Mouse (Mus musculus) kidney, adult 10 weeks (tissue): Measurements from ENCODE around the gene Srebf2. TPM values are rescaled to one million over a fixed set of nuclear protein-coding genes. Genes with fewer than 3 reads are reported as not detected.

Experiments used
- polyA plus RNA-seq: library from polyadenylated mRNA; stranded (reverse); fragments of 350-450 nt; fragmentation: Illumina TruSeq; extraction: RNeasy Lipid Tissue Mini Kit (QIAGEN cat#74804); gene quantifications from one replicate; pipeline ENCODE4 v1.2.3, GENCODE M21; 2014; ENCODE audit warnings: low read depth, low replicate concordance

Srebf2 gene
- polyA plus RNA-seq: 10.9 TPM

DNA sequence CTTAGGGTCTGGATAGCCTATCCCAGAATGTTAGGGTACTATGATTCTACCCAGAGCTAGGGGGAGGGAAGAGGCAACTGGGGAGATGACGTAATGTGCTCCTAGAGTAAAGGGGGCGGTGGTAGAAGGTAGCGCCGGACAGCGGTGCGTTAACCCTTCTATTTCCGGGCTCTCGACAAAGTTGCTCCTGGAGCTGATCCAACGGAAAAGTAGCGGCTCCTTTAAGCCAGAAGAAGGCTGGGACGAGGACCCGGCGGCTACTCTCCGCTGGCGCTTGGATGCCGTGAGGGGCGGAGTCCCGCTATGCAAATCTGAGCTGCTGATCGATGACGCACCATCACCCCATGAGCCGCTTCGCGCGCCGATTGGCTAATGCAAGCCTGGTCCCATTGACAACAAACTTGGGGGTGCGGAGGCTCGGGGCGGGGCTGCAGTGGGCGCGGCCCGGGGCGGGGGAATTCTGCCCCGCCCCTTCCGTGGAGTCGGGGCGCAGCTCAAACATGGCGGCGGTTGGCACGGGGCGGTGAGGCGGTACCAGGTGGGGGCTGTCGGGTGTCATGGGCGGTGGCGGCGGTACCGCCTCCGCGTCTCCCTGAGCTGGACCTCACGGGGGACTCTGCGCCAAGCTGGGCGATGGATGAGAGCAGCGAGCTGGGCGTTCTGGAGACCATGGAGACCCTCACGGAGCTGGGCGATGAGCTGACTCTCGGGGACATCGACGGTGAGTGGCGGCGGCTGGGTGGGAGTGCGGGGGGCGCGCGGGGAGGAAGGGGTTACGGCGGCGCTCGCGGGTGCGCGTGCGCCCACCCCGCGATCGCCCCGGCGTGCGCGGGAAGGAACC, at the start of gene Srebf2:
TSS of gene Srebf2 (plus strand) at position 412 of the 841 bp plus-strand sequence.

DNA sequence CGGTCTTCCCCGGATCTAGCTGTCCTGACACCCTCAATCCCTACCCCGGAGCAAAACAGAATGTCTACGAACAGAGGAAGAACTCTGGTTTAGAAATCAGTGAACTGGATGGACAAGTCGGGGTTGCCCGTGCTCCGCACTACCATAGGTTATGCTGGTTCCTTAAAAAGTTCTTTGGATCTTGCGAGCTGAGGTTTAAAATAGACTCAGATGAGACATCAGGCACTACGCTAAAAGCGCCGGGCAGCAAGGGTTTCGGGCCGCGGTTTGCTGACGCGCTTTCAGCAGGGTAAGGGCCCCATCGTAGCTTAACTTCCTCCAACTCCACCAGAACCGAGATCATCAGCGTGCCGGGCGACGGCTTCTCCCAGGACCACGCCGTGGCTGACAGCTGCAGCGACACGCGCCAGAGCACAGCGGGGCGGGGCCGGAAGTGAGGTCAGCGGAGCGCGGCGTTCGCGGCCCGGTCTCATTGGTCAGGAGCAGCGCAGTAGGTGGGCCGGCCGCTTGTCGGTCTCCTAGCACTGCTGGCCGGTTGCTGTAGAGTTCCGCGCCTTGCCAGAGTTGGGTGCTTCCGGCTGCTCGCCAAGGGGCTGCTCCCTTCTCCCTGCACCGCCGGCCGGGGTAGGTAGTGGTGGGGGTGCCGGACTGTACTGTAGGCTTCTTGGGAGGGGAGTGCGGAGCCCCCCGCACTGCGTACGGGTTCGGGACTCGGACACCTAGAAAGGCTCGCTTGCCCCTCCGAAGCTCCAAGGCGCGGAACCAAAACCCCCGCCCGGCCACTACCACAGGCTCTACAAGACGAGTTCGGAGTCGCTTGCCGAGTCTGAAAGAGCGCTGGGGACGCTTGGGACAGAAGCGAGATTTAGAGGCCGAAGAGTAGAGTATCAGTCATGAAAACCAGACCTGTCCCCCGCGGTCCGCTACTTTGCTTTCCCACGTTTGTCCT, 19.3 kb upstream of the Srebf2 start, which contains the start of gene Ccdc134:
TSS of gene Ccdc134 (plus strand) at position 497 of the 949 bp plus-strand sequence.

DNA sequence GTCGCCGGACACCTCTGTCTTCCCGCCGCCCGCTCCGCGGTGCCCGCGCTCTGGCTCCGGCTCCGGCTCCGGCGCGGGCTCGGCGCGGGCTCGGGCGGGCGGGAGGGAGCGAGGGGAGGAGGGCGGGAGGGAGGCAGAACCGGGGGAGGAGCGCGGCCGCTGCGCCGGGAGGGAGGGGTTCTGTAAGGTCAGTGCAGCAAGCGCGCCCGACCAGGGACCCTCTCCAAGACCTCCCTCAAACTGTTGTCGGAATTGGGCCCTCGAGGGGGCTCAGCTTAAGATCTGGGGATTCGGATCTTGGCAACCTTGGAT, 65.7 kb downstream of the Srebf2 start, which contains the start of gene Shisa8:
TSS of gene Shisa8 (minus strand) at position 64 of the 312 bp plus-strand sequence.

GRCm38 (mm10) chr15:82223657-82224601, 76.9 kb downstream of the Srebf2 start, which contains the start of gene Tnfrsf13c:
TSS of gene Tnfrsf13c (minus strand) at chr15:82224369.

GRCm38 (mm10) chr15:82244115-82244804, 97.3 kb downstream of the Srebf2 start, which contains the start of gene Cenpm:
TSS of gene Cenpm (minus strand) at chr15:82244748.

GRCm38 (mm10) chr15:82252097-82252496, 105.1 kb downstream of the Srebf2 start, which contains the start of gene 1500009C09Rik:
TSS of gene 1500009C09Rik (plus strand) at chr15:82252397.

Other genes starting within 250 kb of the Srebf2 start
- gene Polr3h, start 220.9 kb upstream of the Srebf2 start, polyA plus RNA-seq: 1.9 TPM
- 0.16 TPM for gene Csdc2, start 210.4 kb upstream of the Srebf2 start, polyA plus RNA-seq
- 2.4 TPM for gene Pmm1, start 186.3 kb upstream of the Srebf2 start, polyA plus RNA-seq
- not detected for gene 1700029P11Rik, start 166.6 kb upstream of the Srebf2 start, polyA plus RNA-seq
- gene Xrcc6, start 159.3 kb upstream of the Srebf2 start, polyA plus RNA-seq: 76.0 TPM
- gene Desi1, start 113.3 kb upstream of the Srebf2 start, polyA plus RNA-seq: 11.2 TPM
- gene Snu13, start 99.6 kb upstream of the Srebf2 start, polyA plus RNA-seq: 312 TPM
- gene 4930407I10Rik, start 88.0 kb upstream of the Srebf2 start, polyA plus RNA-seq: not detected
- gene Mei1, start 77.2 kb upstream of the Srebf2 start, polyA plus RNA-seq: not detected
- 1.4 TPM for gene Ccdc134, start 19.3 kb upstream of the Srebf2 start, polyA plus RNA-seq
- not detected for gene Shisa8, start 65.6 kb downstream of the Srebf2 start, polyA plus RNA-seq
- gene Tnfrsf13c, start 77.2 kb downstream of the Srebf2 start, polyA plus RNA-seq: not detected
- gene Cenpm, start 97.6 kb downstream of the Srebf2 start, polyA plus RNA-seq: not detected
- gene 1500009C09Rik, start 105.2 kb downstream of the Srebf2 start, polyA plus RNA-seq: not detected
- gene Sept3, start 127.7 kb downstream of the Srebf2 start, polyA plus RNA-seq: 0.20 TPM
- not detected for gene Wbp2nl, start 151.8 kb downstream of the Srebf2 start, polyA plus RNA-seq
- gene Naga, start 191.7 kb downstream of the Srebf2 start, polyA plus RNA-seq: 25.8 TPM
- 0.32 TPM for gene Pheta2, start 191.8 kb downstream of the Srebf2 start, polyA plus RNA-seq
- gene Smdt1, start 191.8 kb downstream of the Srebf2 start, polyA plus RNA-seq: 46.6 TPM
- 528 TPM for gene Ndufa6, start 207.1 kb downstream of the Srebf2 start, polyA plus RNA-seq
- gene Cyp2d22, start 233.1 kb downstream of the Srebf2 start, polyA plus RNA-seq: 12.2 TPM
- not detected for gene Cyp2d11, start 246.8 kb downstream of the Srebf2 start, polyA plus RNA-seq